Mouse (Mus musculus) lung, postnatal 10 days (tissue): ENCODE results near the gene Elmod3.
"Not testable (repeated sequence)": the region's sequence is repeated elsewhere in the genome, so short reads cannot be mapped to it uniquely, and the experiment has no call there.

Experiments
- DNase-seq: peaks from one replicate; pipeline ENCODE4 v3.0.0; 2021

Gene Elmod3

GRCm38 (mm10) chr6:72568736-72569135 is 29.5 kb downstream of the Elmod3 start:
- DNase-seq = no peak

GRCm38 (mm10) chr6:72567508-72567907 is 30.7 kb downstream of the Elmod3 start:
- DNase-seq = no peak

GRCm38 (mm10) chr6:72566044-72566443 is 32.2 kb downstream of the Elmod3 start:
- peak; percentile 94 for DNase-seq

- no peak for DNase-seq
Measured at GRCm38 (mm10) chr6:72565506-72565905, 32.7 kb downstream of the Elmod3 start.

- DNase-seq = no peak
Measured at GRCm38 (mm10) chr6:72562894-72563293, 35.3 kb downstream of the Elmod3 start.

- DNase-seq = no peak
Measured at GRCm38 (mm10) chr6:72562486-72562885, 35.7 kb downstream of the Elmod3 start.

GRCm38 (mm10) chr6:72560801-72561200 is 37.4 kb downstream of the Elmod3 start:
- no peak for DNase-seq

GRCm38 (mm10) chr6:72553079-72553412 is 45.2 kb downstream of the Elmod3 start:
- DNase-seq = no peak

- DNase-seq = peak; percentile 88
Measured at GRCm38 (mm10) chr6:72552171-72553078, 45.8 kb downstream of the Elmod3 start.

GRCm38 (mm10) chr6:72550503-72551100 is 47.6 kb downstream of the Elmod3 start:
- DNase-seq = no peak

- no peak for DNase-seq
Measured at GRCm38 (mm10) chr6:72550025-72550424, 48.2 kb downstream of the Elmod3 start.

- DNase-seq = peak; percentile 65
Measured at GRCm38 (mm10) chr6:72549041-72549580, 49.1 kb downstream of the Elmod3 start.

- DNase-seq = no peak
Measured at GRCm38 (mm10) chr6:72547862-72548261, 50.4 kb downstream of the Elmod3 start.

GRCm38 (mm10) chr6:72547121-72547520 is 51.1 kb downstream of the Elmod3 start:
- no peak for DNase-seq

- DNase-seq = no peak
Measured at GRCm38 (mm10) chr6:72545377-72545776, 52.8 kb downstream of the Elmod3 start.

- DNase-seq = peak; percentile 83
Measured at GRCm38 (mm10) chr6:72544283-72544987, 53.8 kb downstream of the Elmod3 start, which contains the start of gene Capg. Gene Capg, plus strand, starts transcription at chr6:72544391.

- DNase-seq = no peak
Measured at GRCm38 (mm10) chr6:72543265-72543850, 54.9 kb downstream of the Elmod3 start.

GRCm38 (mm10) chr6:72538562-72539031 is 59.6 kb downstream of the Elmod3 start:
- peak; percentile 92 for DNase-seq

GRCm38 (mm10) chr6:72537998-72538500 is 60.2 kb downstream of the Elmod3 start:
- no peak for DNase-seq

- DNase-seq = peak; percentile 91
Measured at GRCm38 (mm10) chr6:72535165-72535564, 63.0 kb downstream of the Elmod3 start.

GRCm38 (mm10) chr6:72534035-72534809 is 64.0 kb downstream of the Elmod3 start:
- peak; percentile 85 for DNase-seq

GRCm38 (mm10) chr6:72533555-72533954 is 64.7 kb downstream of the Elmod3 start:
- DNase-seq = not testable (repeated sequence)
